Mouse (Mus musculus) A20 (cell line): ENCODE measurements around the gene Spg20.

Experiments used
- DNase-seq: peaks from one replicate; pipeline ENCODE4 v3.0.0-alpha.2; 2011; ENCODE audit warnings: low read depth, low spot score

Gene Spg20

GRCm38 (mm10) chr3:55097186-55097585, 14.7 kb upstream of the Spg20 start:
- no peak for DNase-seq

GRCm38 (mm10) chr3:55098014-55098413, 13.9 kb upstream of the Spg20 start:
- no peak for DNase-seq

DNA sequence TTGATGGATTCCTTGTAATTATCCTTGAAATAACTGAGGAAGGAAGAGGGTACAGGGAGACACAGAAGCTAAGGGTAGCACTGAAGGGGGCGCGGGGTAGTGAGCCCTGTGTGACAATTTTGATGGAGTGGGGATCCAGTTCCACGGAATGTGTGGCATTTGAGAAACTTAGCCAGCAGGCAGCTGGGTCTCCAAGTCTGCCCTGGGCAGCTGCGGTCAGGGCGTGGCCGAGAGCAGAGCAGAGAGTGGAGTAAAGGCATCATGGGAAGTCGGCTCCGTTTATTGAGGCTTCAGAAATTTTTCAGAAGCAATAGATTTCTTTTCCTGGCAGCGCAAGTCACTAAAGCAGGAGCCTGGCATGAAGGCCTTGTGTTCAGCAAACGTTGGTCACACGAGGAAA, 12.9 kb upstream of the Spg20 start:
- no peak for DNase-seq

- peak; percentile 31 for DNase-seq
Measured at GRCm38 (mm10) chr3:55101092-55101491, 10.8 kb upstream of the Spg20 start.

- no peak for DNase-seq
Measured at GRCm38 (mm10) chr3:55105372-55106023, 6.4 kb upstream of the Spg20 start.

DNA sequence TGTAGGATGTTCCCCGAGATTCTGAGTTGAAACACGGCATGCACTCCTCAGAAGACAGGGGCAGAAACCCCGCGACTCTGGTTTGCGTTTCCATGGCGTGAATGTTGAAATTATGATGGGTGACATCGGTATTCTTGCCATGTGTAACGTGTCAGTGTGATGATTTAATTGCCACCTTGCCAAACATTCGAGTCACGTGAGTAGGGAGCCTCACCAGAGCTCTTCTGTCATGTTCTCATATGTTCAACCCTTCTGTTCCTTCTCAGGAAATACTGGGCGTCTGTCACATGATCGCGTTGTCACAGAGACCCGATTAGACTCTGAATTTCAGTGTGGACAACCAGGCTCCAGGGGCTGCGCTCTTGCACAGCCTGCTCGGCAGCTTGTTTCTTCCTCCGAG, 5.9 kb upstream of the Spg20 start:
- DNase-seq = no peak

DNA sequence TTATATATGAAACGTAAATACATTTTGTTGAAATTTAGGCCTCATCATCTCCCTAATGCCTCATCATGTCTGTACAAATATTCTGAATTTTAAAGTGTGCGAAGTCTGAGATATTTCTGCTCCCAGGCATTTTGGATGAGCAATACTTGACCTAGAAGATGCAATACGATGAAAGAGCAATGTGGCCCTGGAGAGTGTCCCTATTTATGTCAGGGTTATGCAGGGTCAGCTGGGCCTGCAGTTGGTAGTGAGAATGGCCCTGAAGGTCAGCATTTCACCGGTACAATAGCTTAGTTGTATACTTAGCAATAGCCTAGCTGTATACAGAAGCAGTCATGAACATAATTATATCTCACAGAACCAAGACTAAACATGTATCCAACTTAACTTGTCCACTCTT, 2.8 kb upstream of the Spg20 start:
- DNase-seq = no peak

GRCm38 (mm10) chr3:55112710-55113415, 955 bp downstream of the Spg20 start:
- peak; percentile 39 for DNase-seq

DNA sequence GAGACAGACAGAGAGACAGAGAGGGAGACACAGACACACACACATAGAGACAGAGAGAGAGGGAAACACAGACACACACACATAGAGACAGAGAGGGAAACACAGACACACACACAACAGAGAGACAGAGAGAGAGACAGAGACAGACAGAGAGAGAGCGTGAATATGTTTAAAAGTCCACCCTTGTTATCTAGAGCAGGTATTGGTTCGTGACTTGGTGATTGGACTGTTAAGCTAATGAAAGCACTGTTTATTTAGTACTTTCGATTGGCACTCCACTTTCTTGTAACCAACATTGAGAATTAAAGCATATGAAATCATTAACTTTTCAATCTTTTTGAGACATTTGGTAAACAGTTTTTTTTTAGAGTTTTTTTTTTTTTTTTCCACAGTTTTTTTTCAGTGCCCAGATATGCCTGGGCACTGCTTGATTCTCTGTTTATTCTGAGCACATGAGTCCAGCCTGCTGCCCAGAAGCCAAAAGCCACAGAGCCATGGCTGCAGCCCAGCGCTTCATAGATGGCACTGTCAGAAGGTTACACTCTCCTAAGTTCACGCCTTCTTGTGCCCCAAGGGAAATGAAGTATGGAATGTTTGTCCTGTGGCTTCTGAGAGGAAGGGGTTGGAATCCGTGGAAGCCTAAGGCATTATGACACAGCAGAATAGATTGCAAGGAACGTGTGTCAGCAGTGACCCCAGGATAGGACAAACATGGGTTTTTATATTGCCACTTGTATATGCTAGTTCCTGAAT, 2.6 kb downstream of the Spg20 start:
- no peak for DNase-seq

GRCm38 (mm10) chr3:55115071-55115470, 3.2 kb downstream of the Spg20 start:
- DNase-seq = no peak

GRCm38 (mm10) chr3:55115989-55116388, 4.1 kb downstream of the Spg20 start:
- no peak for DNase-seq

DNA sequence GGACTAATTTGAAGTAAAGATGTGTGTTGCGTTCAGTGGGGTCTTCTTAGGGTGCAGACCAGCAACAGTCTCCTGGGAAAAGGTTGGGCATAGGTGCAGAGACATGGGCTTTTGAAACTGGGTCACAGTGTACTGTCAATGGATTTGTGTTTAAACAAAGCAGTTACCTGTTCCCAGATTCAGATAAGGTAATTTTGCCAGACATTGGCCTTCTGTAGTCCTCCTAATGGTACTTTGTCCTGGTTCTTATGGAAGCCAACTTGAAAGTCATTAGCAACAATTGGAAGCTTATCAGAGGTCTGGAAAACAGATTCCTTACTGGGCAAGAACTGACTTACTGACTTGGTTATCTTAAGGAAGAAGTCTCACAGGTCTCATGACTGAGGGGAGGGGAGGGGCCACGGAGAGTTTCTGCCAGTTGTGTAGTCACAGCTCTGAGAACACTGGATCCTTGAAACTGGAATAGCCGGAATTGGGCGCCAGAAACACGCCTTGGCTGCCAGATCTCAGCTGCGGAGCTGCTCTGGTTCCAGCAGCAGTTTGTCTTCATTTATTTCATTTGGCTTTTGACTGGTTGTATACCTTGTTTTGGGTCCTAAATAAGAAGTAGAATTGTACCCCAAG, 7.5 kb downstream of the Spg20 start:
- no peak for DNase-seq

- no peak for DNase-seq
Measured at GRCm38 (mm10) chr3:55122336-55122870, 10.5 kb downstream of the Spg20 start.

DNA sequence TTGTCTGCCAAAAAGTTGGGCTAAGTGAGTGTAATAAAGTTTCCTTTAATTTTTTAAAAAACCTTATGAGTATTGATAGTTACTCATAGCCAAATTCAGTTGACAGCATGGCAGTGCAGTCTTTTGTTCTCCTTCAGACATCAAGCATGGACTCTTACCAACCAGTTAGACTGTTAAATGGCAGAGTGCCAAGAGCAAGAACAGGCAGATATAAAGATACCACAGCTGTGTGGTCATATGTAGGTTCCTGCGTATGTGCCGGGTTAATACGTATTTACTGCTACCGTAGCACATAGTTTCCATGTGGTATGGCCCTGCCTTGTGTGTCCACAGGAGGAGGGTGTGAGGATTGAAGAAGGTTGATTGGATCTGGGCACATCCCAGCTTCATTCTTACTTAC, 11.2 kb downstream of the Spg20 start:
- DNase-seq = no peak

DNA sequence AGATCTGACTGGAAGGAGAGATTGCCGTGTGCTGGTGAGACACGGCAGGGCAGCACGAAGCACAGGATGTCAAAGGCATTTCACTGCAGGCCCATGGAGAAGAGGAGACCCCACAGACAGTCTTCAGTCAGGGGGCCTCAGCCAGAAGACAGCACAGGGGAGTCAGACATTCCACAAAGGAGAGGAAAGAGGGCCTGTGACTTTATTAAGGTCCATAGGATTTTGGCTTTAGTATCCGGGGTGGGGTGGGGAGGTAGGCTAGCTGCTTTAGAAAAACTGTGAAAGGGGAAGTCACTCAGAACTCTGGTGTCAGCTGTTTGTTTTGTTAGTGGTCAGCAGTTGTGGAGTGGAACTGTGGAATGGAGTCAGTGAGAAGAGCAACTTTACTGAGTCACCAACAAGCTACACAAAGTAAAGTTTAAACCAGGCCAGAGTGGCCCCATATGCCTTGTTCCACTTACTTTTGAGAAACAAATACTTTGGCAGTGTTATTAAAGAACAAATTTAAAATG, 17.3 kb downstream of the Spg20 start:
- peak; percentile 49 for DNase-seq

GRCm38 (mm10) chr3:55131576-55132233, 19.8 kb downstream of the Spg20 start:
- no peak for DNase-seq

GRCm38 (mm10) chr3:55137039-55137438, 25.1 kb downstream of the Spg20 start, which contains the start of gene Ccdc169:
Gene Ccdc169, plus strand, starts transcription at chr3:55137339.
- no peak for DNase-seq

- DNase-seq = no peak
Measured at GRCm38 (mm10) chr3:55139837-55140236, 27.9 kb downstream of the Spg20 start.

- DNase-seq = no peak
Measured at GRCm38 (mm10) chr3:55141401-55141800, 29.5 kb downstream of the Spg20 start.

GRCm38 (mm10) chr3:55144916-55145315, 33.0 kb downstream of the Spg20 start:
- DNase-seq = no peak

GRCm38 (mm10) chr3:55146441-55146840, 34.5 kb downstream of the Spg20 start:
- no peak for DNase-seq
